Mouse (Mus musculus) cortical plate, adult 2 months (tissue): Measurements from ENCODE around the gene Hoxa1.

Experiments used
- CTCF ChIP-seq: fragments of 200-500 bp; IDR thresholded peaks from 2 replicates; pipeline ENCODE4 v1.5.1; 2011; ENCODE audit warnings: mild to moderate bottlenecking, control low read depth, low read length; ENCODE audit not compliant: insufficient read depth; ENCODE audit errors: extremely low read depth
- POLR2A ChIP-seq: fragments of 200-500 bp; IDR thresholded peaks from 2 replicates; pipeline ENCODE4 v1.6.1; 2011; ENCODE audit warnings: mild to moderate bottlenecking, low read length, control low read depth; ENCODE audit not compliant: insufficient read depth; ENCODE audit errors: extremely low read depth

GRCm38 (mm10) chr6:52171938-52172337 is 13.8 kb upstream of the Hoxa1 start:
- no peak for TF ChIP-seq CTCF
- TF ChIP-seq POLR2A = no peak
